Mouse (Mus musculus): ENCODE measurements around the gene Gm20388. TPM values are rescaled to one million over a fixed set of nuclear protein-coding genes. Genes with fewer than 3 reads are reported as not detected.
A peak's percentile ranks its signal among the peaks of the same experiment; 100 is the strongest.

The Gm20388 gene
- polyA plus RNA-seq, 1 experiment from 2014 or later = 1.4 TPM

GRCm38 (mm10) chr8:122912150-122912549, 3001.5 kb downstream of the Gm20388 start:
- Histone ChIP-seq H3K9ac (ENCODE audit: low read depth, low read length) (no peak overlapping the region), H3K4me1 (ENCODE audit: control insufficient read depth, low read depth, low read length) (no peaks in the 10 kb centered on the region; the same call in 1 of the 2 replicates), H3K27me3 (ENCODE audit: control insufficient read depth, insufficient read depth, low read depth, low read length) (no peaks in the 10 kb centered on the region), H3K9me3 (replicated peaks; ENCODE audit: control insufficient read depth, low read length) (no peaks in the 10 kb centered on the region), H3K27ac (ENCODE audit: low read length) (no peak overlapping the region), H3K4me3 (ENCODE audit: low read depth, low read length) (no peak overlapping the region), H3K4me2 (ENCODE audit: low read depth, low read length) (no peak overlapping the region), H3K36me3 (ENCODE audit: control insufficient read depth, insufficient read depth) (peaks cover 16% of the 10 kb centered on the region)
- 44% methylated on average over 3 of the region's 3 CpGs for WGBS (ENCODE audit: insufficient replicate concordance)
- no peak for ATAC-seq (ENCODE audit: low read depth)

GRCm38 (mm10) chr8:122912871-122913270, 3002.2 kb downstream of the Gm20388 start:
- no peaks in the 10 kb centered on the region for H3K9me3 ChIP-seq (replicated peaks; ENCODE audit: control insufficient read depth, low read length)
- no peak overlapping the region for H3K9ac ChIP-seq (ENCODE audit: low read depth, low read length)
- H3K4me2 ChIP-seq (ENCODE audit: low read depth, low read length) = no peak overlapping the region
- ATAC-seq (ENCODE audit: low read depth) = no peak
- H3K36me3 ChIP-seq (ENCODE audit: control insufficient read depth, insufficient read depth) = peaks cover 11% of the 10 kb centered on the region
- no peak overlapping the region for H3K27ac ChIP-seq (ENCODE audit: low read length)
- peaks cover 5% of the 10 kb centered on the region for H3K4me1 ChIP-seq (ENCODE audit: control insufficient read depth, low read depth, low read length)
- 81% methylated on average over 4 of the region's 4 CpGs for WGBS (ENCODE audit: insufficient replicate concordance)
- no peak overlapping the region for H3K4me3 ChIP-seq (ENCODE audit: low read depth, low read length)
- H3K27me3 ChIP-seq (ENCODE audit: control insufficient read depth, insufficient read depth, low read depth, low read length) = no peaks in the 10 kb centered on the region

GRCm38 (mm10) chr8:122916766-122917165, 3006.1 kb downstream of the Gm20388 start:
- Histone ChIP-seq H3K4me1 (ENCODE audit: control insufficient read depth, low read depth, low read length) (peaks cover 16% of the 10 kb centered on the region), H3K4me2 (ENCODE audit: low read depth, low read length) (no peak overlapping the region), H3K9me3 (replicated peaks; ENCODE audit: control insufficient read depth, low read length) (no peaks in the 10 kb centered on the region), H3K27ac (ENCODE audit: low read length) (no peak overlapping the region), H3K9ac (ENCODE audit: low read depth, low read length) (no peak overlapping the region), H3K36me3 (ENCODE audit: control insufficient read depth, insufficient read depth) (peaks cover 5% of the 10 kb centered on the region; the same call in 1 of the 2 replicates), H3K27me3 (ENCODE audit: control insufficient read depth, insufficient read depth, low read depth, low read length) (no peaks in the 10 kb centered on the region), H3K4me3 (ENCODE audit: low read depth, low read length) (no peak overlapping the region)
- no peak for ATAC-seq (ENCODE audit: low read depth)
- WGBS (ENCODE audit: insufficient replicate concordance) = 42% methylated on average over 3 of the region's 3 CpGs

- WGBS (ENCODE audit: insufficient replicate concordance) = 31% methylated on average over 11 of the region's 11 CpGs
- Histone ChIP-seq H3K9ac (ENCODE audit: low read depth, low read length) (no peak overlapping the region), H3K36me3 (ENCODE audit: control insufficient read depth, insufficient read depth) (peaks cover 5% of the 10 kb centered on the region; the same call in 1 of the 2 replicates), H3K4me2 (ENCODE audit: low read depth, low read length) (no peak overlapping the region), H3K9me3 (replicated peaks; ENCODE audit: control insufficient read depth, low read length) (no peaks in the 10 kb centered on the region), H3K27ac (ENCODE audit: low read length) (no peak overlapping the region), H3K27me3 (ENCODE audit: control insufficient read depth, insufficient read depth, low read depth, low read length) (no peaks in the 10 kb centered on the region), H3K4me1 (ENCODE audit: control insufficient read depth, low read depth, low read length) (peaks cover 16% of the 10 kb centered on the region), H3K4me3 (ENCODE audit: low read depth, low read length) (no peak overlapping the region)
- ATAC-seq (ENCODE audit: low read depth) = peak; percentile 62; the same call in 1 of the 2 replicates
Measured at GRCm38 (mm10) chr8:122917531-122918392, 3007.1 kb downstream of the Gm20388 start.

GRCm38 (mm10) chr8:122918438-122919107, 3007.9 kb downstream of the Gm20388 start:
- Histone ChIP-seq H3K27me3 (ENCODE audit: control insufficient read depth, insufficient read depth, low read depth, low read length) (no peaks in the 10 kb centered on the region), H3K9ac (ENCODE audit: low read depth, low read length) (no peak overlapping the region), H3K36me3 (ENCODE audit: control insufficient read depth, insufficient read depth) (peaks cover 5% of the 10 kb centered on the region; the same call in 1 of the 2 replicates), H3K4me3 (ENCODE audit: low read depth, low read length) (no peak overlapping the region), H3K4me1 (ENCODE audit: control insufficient read depth, low read depth, low read length) (peaks cover 19% of the 10 kb centered on the region), H3K27ac (ENCODE audit: low read length) (no peak overlapping the region), H3K4me2 (ENCODE audit: low read depth, low read length) (no peak overlapping the region), H3K9me3 (replicated peaks; ENCODE audit: control insufficient read depth, low read length) (no peaks in the 10 kb centered on the region)
- ATAC-seq (ENCODE audit: low read depth) = no peak
- 62% methylated on average over 7 of the region's 7 CpGs for WGBS (ENCODE audit: insufficient replicate concordance)

- Histone ChIP-seq H3K4me2 (ENCODE audit: low read depth, low read length) (no peak overlapping the region), H3K4me3 (ENCODE audit: low read depth, low read length) (no peak overlapping the region), H3K9ac (ENCODE audit: low read depth, low read length) (no peak overlapping the region), H3K4me1 (ENCODE audit: control insufficient read depth, low read depth, low read length) (peaks cover 34% of the 10 kb centered on the region), H3K27me3 (ENCODE audit: control insufficient read depth, insufficient read depth, low read depth, low read length) (no peaks in the 10 kb centered on the region), H3K9me3 (replicated peaks; ENCODE audit: control insufficient read depth, low read length) (no peaks in the 10 kb centered on the region), H3K36me3 (ENCODE audit: control insufficient read depth, insufficient read depth) (no peaks in the 10 kb centered on the region), H3K27ac (ENCODE audit: low read length) (no peak overlapping the region)
- WGBS (ENCODE audit: insufficient replicate concordance) = 77% methylated on average over 7 of the region's 7 CpGs
- no peak for ATAC-seq (ENCODE audit: low read depth)
Measured at GRCm38 (mm10) chr8:122920890-122921289, 3010.2 kb downstream of the Gm20388 start.

GRCm38 (mm10) chr8:122922945-122923344, 3012.3 kb downstream of the Gm20388 start:
- no peaks in the 10 kb centered on the region for H3K9me3 ChIP-seq (replicated peaks; ENCODE audit: control insufficient read depth, low read length)
- no peaks in the 10 kb centered on the region for H3K27me3 ChIP-seq (ENCODE audit: control insufficient read depth, insufficient read depth, low read depth, low read length)
- no peak overlapping the region for H3K27ac ChIP-seq (ENCODE audit: low read length)
- H3K4me3 ChIP-seq (ENCODE audit: low read depth, low read length) = no peak overlapping the region
- no peaks in the 10 kb centered on the region for H3K36me3 ChIP-seq (ENCODE audit: control insufficient read depth, insufficient read depth)
- H3K4me1 ChIP-seq (ENCODE audit: control insufficient read depth, low read depth, low read length) = peaks cover 31% of the 10 kb centered on the region
- no peak overlapping the region for H3K9ac ChIP-seq (ENCODE audit: low read depth, low read length)
- WGBS (ENCODE audit: insufficient replicate concordance) = 56% methylated on average over 3 of the region's 3 CpGs
- ATAC-seq (ENCODE audit: low read depth) = no peak
- no peak overlapping the region for H3K4me2 ChIP-seq (ENCODE audit: low read depth, low read length)

- Histone ChIP-seq H3K9ac (ENCODE audit: low read depth, low read length) (no peak overlapping the region), H3K4me1 (ENCODE audit: control insufficient read depth, low read depth, low read length) (peaks cover 24% of the 10 kb centered on the region), H3K27ac (ENCODE audit: low read length) (no peak overlapping the region), H3K27me3 (ENCODE audit: control insufficient read depth, insufficient read depth, low read depth, low read length) (no peaks in the 10 kb centered on the region), H3K9me3 (replicated peaks; ENCODE audit: control insufficient read depth, low read length) (no peaks in the 10 kb centered on the region), H3K4me2 (ENCODE audit: low read depth, low read length) (no peak overlapping the region), H3K4me3 (ENCODE audit: low read depth, low read length) (no peak overlapping the region), H3K36me3 (ENCODE audit: control insufficient read depth, insufficient read depth) (no peaks in the 10 kb centered on the region)
- WGBS (ENCODE audit: insufficient replicate concordance) = 41% methylated on average over 7 of the region's 7 CpGs
- no peak for ATAC-seq (ENCODE audit: low read depth)
Measured at GRCm38 (mm10) chr8:122923431-122924090, 3012.9 kb downstream of the Gm20388 start.

Measured in liver, embryonic 16.5 days (tissue).